Mouse (Mus musculus): ENCODE measurements around the gene Ddx27.
"Not testable (repeated sequence)": the region's sequence is repeated elsewhere in the genome, so short reads cannot be mapped to it uniquely, and the experiment has no call there.

Gene Ddx27

GRCm38 (mm10) chr2:167014702-167015381 lies at the start of gene Ddx27:
Gene Ddx27, plus strand, starts transcription at chr2:167015193.
- peak; percentile 95 to 96 for DNase-seq

GRCm38 (mm10) chr2:166973153-166973552 lies 41.8 kb upstream of the Ddx27 start:
- no peak for DNase-seq

- DNase-seq: peak; percentile 23 to 24
These were observed 40.7 kb upstream of the Ddx27 start for GRCm38 (mm10) chr2:166974177-166974872.

- DNase-seq: peak; percentile 19 to 24
These were observed 38.6 kb upstream of the Ddx27 start for GRCm38 (mm10) chr2:166976356-166976755.

- no peak for DNase-seq
These were observed 37.5 kb upstream of the Ddx27 start for GRCm38 (mm10) chr2:166977490-166977889.

- peak in 1 of 2 experiments; percentile 17 for DNase-seq
These were observed 34.8 kb upstream of the Ddx27 start for GRCm38 (mm10) chr2:166980161-166980560.

- DNase-seq: peak; percentile 28
These were observed 31.6 kb upstream of the Ddx27 start for GRCm38 (mm10) chr2:166983351-166983894.

- DNase-seq: no peak
These were observed 24.1 kb upstream of the Ddx27 start for GRCm38 (mm10) chr2:166990861-166991260.

- DNase-seq: no peak
These were observed 23.0 kb upstream of the Ddx27 start for GRCm38 (mm10) chr2:166991945-166992344.

- peak; percentile 33 to 45 for DNase-seq
These were observed 19.8 kb upstream of the Ddx27 start for GRCm38 (mm10) chr2:166995021-166995795.

GRCm38 (mm10) chr2:166995796-166996532 lies 19.0 kb upstream of the Ddx27 start, which contains the start of gene Stau1:
Gene Stau1, minus strand, starts transcription at chr2:166996299.
- DNase-seq: peak; percentile 94 to 95

- DNase-seq: no peak
These were observed 18.5 kb upstream of the Ddx27 start for GRCm38 (mm10) chr2:166996533-166996894.

- no peak for DNase-seq
These were observed 13.5 kb upstream of the Ddx27 start for GRCm38 (mm10) chr2:167001486-167001885.

GRCm38 (mm10) chr2:167004099-167004854 lies 10.7 kb upstream of the Ddx27 start:
- peak; percentile 80 to 82 for DNase-seq

GRCm38 (mm10) chr2:167006355-167006754 lies 8.6 kb upstream of the Ddx27 start:
- no peak for DNase-seq

- no peak for DNase-seq
These were observed 7.9 kb upstream of the Ddx27 start for GRCm38 (mm10) chr2:167007001-167007491.

- not testable (repeated sequence) for DNase-seq
These were observed 7.4 kb upstream of the Ddx27 start for GRCm38 (mm10) chr2:167007565-167007964.

GRCm38 (mm10) chr2:167009483-167009882 lies 5.5 kb upstream of the Ddx27 start:
- DNase-seq: no peak

- no peak for DNase-seq
These were observed 4.4 kb upstream of the Ddx27 start for GRCm38 (mm10) chr2:167010546-167010945.

- DNase-seq: no peak
These were observed 357 bp downstream of the Ddx27 start for GRCm38 (mm10) chr2:167015382-167015718.

GRCm38 (mm10) chr2:167019396-167019795 lies 4.4 kb downstream of the Ddx27 start:
- DNase-seq: no peak

GRCm38 (mm10) chr2:167028553-167028952 lies 13.6 kb downstream of the Ddx27 start:
- DNase-seq: no peak
